Mouse (Mus musculus) ES-E14 (cell line): ENCODE data around the gene Golga7b.

Source experiments
- CHD2 ChIP-seq: IDR thresholded peaks from 2 replicates; pipeline ENCODE4 v1.6.1; 2014; ENCODE audit warnings: mild to moderate bottlenecking, low read depth, low read length, inconsistent platforms
- ZC3H11A ChIP-seq: IDR thresholded peaks from 2 replicates; pipeline ENCODE4 v1.6.1; 2012; ENCODE audit warnings: low read depth, mild to moderate bottlenecking, inconsistent platforms, low read length, borderline replicate concordance

DNA sequence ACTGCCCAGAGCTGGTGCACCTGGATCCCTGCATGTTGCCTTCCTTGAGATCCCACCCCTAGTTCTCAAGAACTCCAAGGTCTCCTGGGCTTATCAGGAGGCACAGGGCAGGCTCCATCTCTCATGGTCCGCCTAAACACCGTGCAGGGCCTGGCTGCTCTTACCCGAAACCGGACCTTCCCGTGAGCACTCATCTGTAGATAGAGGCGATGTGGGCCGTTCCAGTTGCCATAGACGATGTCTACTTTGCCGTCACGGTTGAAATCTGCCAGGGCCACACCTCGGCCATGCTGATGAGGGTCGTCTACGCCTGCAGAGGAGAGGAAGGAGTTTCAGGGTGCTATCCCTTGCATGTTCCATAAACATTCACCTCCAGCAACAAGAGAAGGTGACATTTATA, 57.1 kb downstream of the Golga7b start:
- no peak for TF ChIP-seq CHD2
- TF ChIP-seq ZC3H11A: no peak
